Mouse (Mus musculus): ENCODE results near the gene Acoxl. TPM values are rescaled to one million over a fixed set of nuclear protein-coding genes. Genes with fewer than 3 reads are reported as not detected.

The Acoxl gene
- polyA plus RNA-seq, 1 experiment from 2014 or later, result not detected

GRCm38 (mm10) chr2:127939206-127939605 lies 100.5 kb downstream of the Acoxl start:
- Histone ChIP-seq H3K27ac (replicated peaks) (no peak overlapping the region), H3K27me3 (no peaks in the 10 kb centered on the region), H3K4me2 (no peak overlapping the region), H3K9ac (no peak overlapping the region), H3K4me1 (replicated peaks) (no peaks in the 10 kb centered on the region), H3K9me3 (replicated peaks) (no peaks in the 10 kb centered on the region), H3K36me3 (replicated peaks) (no peaks in the 10 kb centered on the region), H3K4me3 (replicated peaks) (no peak overlapping the region)
- 42% methylated on average over 2 of the region's 2 CpGs for WGBS (ENCODE audit: insufficient replicate concordance)
- ATAC-seq (ENCODE audit: insufficient read depth), result no peak

GRCm38 (mm10) chr2:127960579-127960978 lies 121.9 kb downstream of the Acoxl start:
- H3K4me3 ChIP-seq (replicated peaks), result no peak overlapping the region
- H3K4me2 ChIP-seq, result no peak overlapping the region
- no peaks in the 10 kb centered on the region for H3K9me3 ChIP-seq (replicated peaks)
- no peak overlapping the region for H3K9ac ChIP-seq
- H3K4me1 ChIP-seq (replicated peaks), result no peaks in the 10 kb centered on the region
- ATAC-seq (ENCODE audit: insufficient read depth), result no peak
- no peak overlapping the region for H3K27ac ChIP-seq (replicated peaks)
- 58% methylated on average over 6 of the region's 6 CpGs for WGBS (ENCODE audit: insufficient replicate concordance)
- H3K27me3 ChIP-seq, result no peaks in the 10 kb centered on the region
- no peaks in the 10 kb centered on the region for H3K36me3 ChIP-seq (replicated peaks)

DNA sequence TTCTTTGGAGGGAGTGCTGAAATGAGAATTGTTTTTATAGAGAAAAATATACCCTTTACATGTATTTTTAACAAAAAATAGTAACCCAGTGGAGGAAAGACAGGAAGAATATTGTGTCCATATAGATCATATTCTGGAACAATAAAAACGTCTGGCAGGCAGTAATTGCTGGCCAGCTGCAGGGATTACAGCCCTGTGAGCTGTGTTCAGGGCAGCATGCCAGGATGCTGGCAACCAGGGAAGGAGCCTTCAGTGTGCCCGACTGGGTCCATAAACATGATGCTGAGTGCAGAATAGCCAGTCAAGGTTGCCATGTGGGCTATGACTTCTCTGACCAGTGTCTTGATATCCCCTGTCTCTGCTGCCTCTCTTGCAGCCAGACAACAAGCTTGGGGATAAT lies 122.5 kb downstream of the Acoxl start:
- Histone ChIP-seq H3K9ac (no peak overlapping the region), H3K9me3 (replicated peaks) (no peaks in the 10 kb centered on the region), H3K4me3 (replicated peaks) (no peak overlapping the region), H3K4me2 (no peak overlapping the region), H3K27me3 (no peaks in the 10 kb centered on the region), H3K4me1 (replicated peaks) (no peaks in the 10 kb centered on the region), H3K36me3 (replicated peaks) (no peaks in the 10 kb centered on the region), H3K27ac (replicated peaks) (no peak overlapping the region)
- WGBS (ENCODE audit: insufficient replicate concordance), result 28% methylated on average over 2 of the region's 2 CpGs
- ATAC-seq (ENCODE audit: insufficient read depth), result no peak

DNA sequence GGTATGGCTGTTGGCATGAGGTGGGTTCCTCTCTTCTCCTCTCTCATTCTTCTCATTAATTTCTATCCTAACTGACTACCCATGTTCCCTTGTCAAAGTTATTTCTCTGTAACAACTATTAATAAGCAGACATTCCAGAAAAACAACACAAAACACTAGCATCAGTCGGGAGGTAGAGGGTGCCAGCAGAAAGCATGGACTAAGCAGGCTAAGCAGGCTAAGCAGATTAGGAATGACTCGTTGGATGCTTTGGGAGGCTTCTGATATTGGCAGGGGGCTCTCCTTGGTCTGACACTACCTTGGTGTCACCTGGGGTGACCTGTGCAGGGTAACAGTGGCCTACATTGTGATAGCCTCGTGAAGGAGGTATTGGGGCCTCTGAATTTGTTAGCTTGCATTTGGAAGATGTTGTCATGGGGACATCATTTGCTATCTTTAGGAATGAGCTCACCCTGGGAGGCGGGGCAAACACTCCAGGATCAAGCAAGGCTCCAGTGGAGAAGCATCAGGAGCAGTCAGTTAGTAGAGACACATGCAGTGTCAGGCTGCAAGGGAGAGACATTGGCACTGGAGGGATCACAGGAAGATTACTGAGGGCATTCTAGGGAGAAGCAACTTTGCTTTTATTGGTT lies 123.2 kb downstream of the Acoxl start:
- Histone ChIP-seq H3K4me1 (replicated peaks) (no peaks in the 10 kb centered on the region), H3K4me3 (replicated peaks) (no peak overlapping the region), H3K27me3 (no peaks in the 10 kb centered on the region), H3K27ac (replicated peaks) (no peak overlapping the region), H3K4me2 (no peak overlapping the region), H3K36me3 (replicated peaks) (no peaks in the 10 kb centered on the region), H3K9me3 (replicated peaks) (no peaks in the 10 kb centered on the region), H3K9ac (no peak overlapping the region)
- 36% methylated on average over 4 of the region's 4 CpGs for WGBS (ENCODE audit: insufficient replicate concordance)
- no peak for ATAC-seq (ENCODE audit: insufficient read depth)

DNA sequence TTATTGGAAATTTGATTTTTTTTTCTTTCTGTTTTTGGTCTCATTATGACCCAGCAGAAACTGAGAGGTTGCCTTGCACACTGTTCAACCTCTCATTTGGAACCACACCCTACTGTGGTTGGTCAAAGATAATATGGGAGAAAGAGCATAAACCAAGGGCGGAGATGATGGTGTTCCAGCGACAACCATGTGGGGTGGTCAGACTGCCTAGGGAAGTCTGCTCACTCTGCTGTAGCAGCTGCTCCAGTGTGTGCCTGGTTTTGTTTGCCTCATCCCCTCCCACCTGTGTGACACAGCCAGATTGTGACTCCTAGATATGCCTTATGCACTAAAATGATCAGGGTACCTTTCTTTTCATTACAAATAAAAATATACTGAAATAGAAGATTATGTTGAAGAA lies 130.3 kb downstream of the Acoxl start:
- no peak for ATAC-seq (ENCODE audit: insufficient read depth)
- H3K36me3 ChIP-seq (replicated peaks), result no peaks in the 10 kb centered on the region
- WGBS (ENCODE audit: insufficient replicate concordance), result 16% methylated on average over 2 of the region's 2 CpGs

DNA sequence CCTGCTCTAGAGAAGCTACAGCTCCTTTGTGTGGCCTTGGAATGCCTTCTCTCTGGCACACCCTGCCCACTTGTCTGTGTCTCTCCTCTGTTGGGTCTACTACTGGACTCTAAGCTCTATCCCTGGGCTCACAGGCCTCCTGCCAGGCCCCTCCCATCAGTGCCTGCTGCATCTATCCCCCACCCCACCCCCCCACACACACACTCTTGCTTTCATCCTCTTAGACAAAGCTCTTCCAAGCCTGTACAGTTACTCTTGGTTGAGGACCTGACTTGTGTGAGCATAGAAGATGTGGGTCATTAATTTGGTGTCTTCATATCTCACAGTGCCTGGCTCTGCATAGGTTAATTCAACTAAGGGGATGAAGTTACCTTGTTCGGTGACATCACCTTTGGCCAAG lies 137.6 kb downstream of the Acoxl start:
- ATAC-seq (ENCODE audit: insufficient read depth), result no peak
- H3K9ac ChIP-seq, result no peak overlapping the region
- H3K4me1 ChIP-seq (replicated peaks), result no peaks in the 10 kb centered on the region
- H3K27ac ChIP-seq (replicated peaks), result no peak overlapping the region
- 64% methylated on average over 1 of the region's 1 CpGs for WGBS (ENCODE audit: insufficient replicate concordance)
- H3K4me2 ChIP-seq, result no peak overlapping the region
- no peaks in the 10 kb centered on the region for H3K36me3 ChIP-seq (replicated peaks)
- H3K27me3 ChIP-seq, result no peaks in the 10 kb centered on the region
- H3K9me3 ChIP-seq (replicated peaks), result no peaks in the 10 kb centered on the region
- H3K4me3 ChIP-seq (replicated peaks), result no peak overlapping the region

More for the DNA sequence above, 130.3 kb downstream of the Acoxl start:
- no peaks in the 10 kb centered on the region for H3K4me1 ChIP-seq (replicated peaks)
- no peaks in the 10 kb centered on the region for H3K27me3 ChIP-seq
- no peak overlapping the region for H3K4me3 ChIP-seq (replicated peaks)
- no peaks in the 10 kb centered on the region for H3K9me3 ChIP-seq (replicated peaks)
- H3K9ac ChIP-seq, result no peak overlapping the region
- no peak overlapping the region for H3K27ac ChIP-seq (replicated peaks)
- no peak overlapping the region for H3K4me2 ChIP-seq

GRCm38 (mm10) chr2:127978601-127979230 lies 140.0 kb downstream of the Acoxl start:
- no peak overlapping the region for H3K4me3 ChIP-seq (replicated peaks)
- no peak overlapping the region for H3K9ac ChIP-seq
- no peaks in the 10 kb centered on the region for H3K4me1 ChIP-seq (replicated peaks)
- no peak overlapping the region for H3K27ac ChIP-seq (replicated peaks)
- no peak for ATAC-seq (ENCODE audit: insufficient read depth)
- 70% methylated on average over 7 of the region's 7 CpGs for WGBS (ENCODE audit: insufficient replicate concordance)
- H3K27me3 ChIP-seq, result no peaks in the 10 kb centered on the region
- no peaks in the 10 kb centered on the region for H3K9me3 ChIP-seq (replicated peaks)
- no peaks in the 10 kb centered on the region for H3K36me3 ChIP-seq (replicated peaks)
- no peak overlapping the region for H3K4me2 ChIP-seq

GRCm38 (mm10) chr2:127982610-127983009 lies 143.9 kb downstream of the Acoxl start:
- H3K4me3 ChIP-seq (replicated peaks), result no peak overlapping the region
- no peak overlapping the region for H3K9ac ChIP-seq
- no peak overlapping the region for H3K27ac ChIP-seq (replicated peaks)
- 0 out of 2 replicates have a peak, but pooled peaks cover 3% of the 10 kb centered on the region for H3K4me1 ChIP-seq (replicated peaks)
- no peak for ATAC-seq (ENCODE audit: insufficient read depth)
- no peak overlapping the region for H3K4me2 ChIP-seq
- no peaks in the 10 kb centered on the region for H3K36me3 ChIP-seq (replicated peaks)
- H3K9me3 ChIP-seq (replicated peaks), result no peaks in the 10 kb centered on the region
- WGBS (ENCODE audit: insufficient replicate concordance), result 70% methylated on average over 3 of the region's 3 CpGs
- no peaks in the 10 kb centered on the region for H3K27me3 ChIP-seq

GRCm38 (mm10) chr2:127983301-127983700 lies 144.6 kb downstream of the Acoxl start:
- no peaks in the 10 kb centered on the region for H3K36me3 ChIP-seq (replicated peaks)
- no peak for ATAC-seq (ENCODE audit: insufficient read depth)

DNA sequence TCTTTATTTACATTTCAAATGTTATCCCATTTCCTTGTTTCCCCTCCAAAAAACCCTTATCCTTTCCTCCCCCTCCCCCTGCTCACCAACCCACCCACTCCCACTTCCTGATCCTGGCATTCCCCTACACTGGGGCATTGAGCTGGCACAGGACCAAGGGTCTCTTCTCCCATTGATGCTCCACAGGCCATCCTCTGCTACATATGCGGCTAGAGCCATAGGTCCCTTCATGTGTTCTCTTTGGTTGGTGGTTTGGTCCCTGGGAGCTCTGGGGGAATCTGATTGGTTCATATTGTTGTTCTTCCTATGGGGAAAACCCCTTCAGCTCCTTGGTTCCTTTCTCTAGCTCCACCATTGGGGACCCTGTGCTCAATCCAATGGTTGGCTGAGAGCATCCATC lies 145.3 kb downstream of the Acoxl start:
- Histone ChIP-seq H3K4me1 (replicated peaks) (0 out of 2 replicates have a peak, but pooled peaks cover 3% of the 10 kb centered on the region), H3K4me2 (no peak overlapping the region), H3K36me3 (replicated peaks) (no peaks in the 10 kb centered on the region), H3K4me3 (replicated peaks) (no peak overlapping the region), H3K27me3 (no peaks in the 10 kb centered on the region), H3K27ac (replicated peaks) (no peak overlapping the region), H3K9ac (no peak overlapping the region), H3K9me3 (replicated peaks) (no peaks in the 10 kb centered on the region)
- no peak for ATAC-seq (ENCODE audit: insufficient read depth)
- 56% methylated on average over 1 of the region's 1 CpGs for WGBS (ENCODE audit: insufficient replicate concordance)

More at GRCm38 (mm10) chr2:127983301-127983700, 144.6 kb downstream of the Acoxl start:
- 35% methylated on average over 4 of the region's 4 CpGs for WGBS (ENCODE audit: insufficient replicate concordance)
- H3K4me1 ChIP-seq (replicated peaks), result 0 out of 2 replicates have a peak, but pooled peaks cover 3% of the 10 kb centered on the region
- H3K27me3 ChIP-seq, result no peaks in the 10 kb centered on the region
- no peak overlapping the region for H3K27ac ChIP-seq (replicated peaks)
- no peak overlapping the region for H3K9ac ChIP-seq
- no peaks in the 10 kb centered on the region for H3K9me3 ChIP-seq (replicated peaks)
- no peak overlapping the region for H3K4me3 ChIP-seq (replicated peaks)
- no peak overlapping the region for H3K4me2 ChIP-seq

DNA sequence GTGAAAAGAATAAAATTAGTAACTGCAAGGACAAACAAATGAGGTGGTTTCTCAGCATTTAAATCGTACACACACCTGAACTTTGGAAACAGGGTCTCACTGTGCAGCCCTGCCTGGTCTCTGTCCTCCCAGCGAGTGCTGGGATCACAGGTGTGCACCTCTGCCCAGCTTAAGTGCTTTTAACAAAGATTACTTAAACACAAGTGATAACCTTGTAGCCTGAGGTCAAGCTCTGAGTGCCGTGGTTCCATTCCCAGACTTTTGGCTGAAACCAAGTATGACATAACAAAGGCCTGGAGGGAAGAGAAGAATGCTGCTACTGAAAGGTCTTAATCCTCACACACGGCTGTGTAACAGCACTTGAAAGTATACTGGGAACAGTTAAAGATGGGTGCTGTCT lies 149.0 kb downstream of the Acoxl start:
- Histone ChIP-seq H3K4me3 (replicated peaks) (no peak overlapping the region), H3K9ac (no peak overlapping the region), H3K9me3 (replicated peaks) (no peaks in the 10 kb centered on the region), H3K4me1 (replicated peaks) (0 out of 2 replicates have a peak, but pooled peaks cover 3% of the 10 kb centered on the region), H3K36me3 (replicated peaks) (no peaks in the 10 kb centered on the region), H3K27me3 (no peaks in the 10 kb centered on the region), H3K4me2 (no peak overlapping the region), H3K27ac (replicated peaks) (no peak overlapping the region)
- 46% methylated on average over 4 of the region's 4 CpGs for WGBS (ENCODE audit: insufficient replicate concordance)
- ATAC-seq (ENCODE audit: insufficient read depth), result no peak
